Comparison of ENCODE assay signal across 10 mouse cellular contexts in the genomic region with DNA sequence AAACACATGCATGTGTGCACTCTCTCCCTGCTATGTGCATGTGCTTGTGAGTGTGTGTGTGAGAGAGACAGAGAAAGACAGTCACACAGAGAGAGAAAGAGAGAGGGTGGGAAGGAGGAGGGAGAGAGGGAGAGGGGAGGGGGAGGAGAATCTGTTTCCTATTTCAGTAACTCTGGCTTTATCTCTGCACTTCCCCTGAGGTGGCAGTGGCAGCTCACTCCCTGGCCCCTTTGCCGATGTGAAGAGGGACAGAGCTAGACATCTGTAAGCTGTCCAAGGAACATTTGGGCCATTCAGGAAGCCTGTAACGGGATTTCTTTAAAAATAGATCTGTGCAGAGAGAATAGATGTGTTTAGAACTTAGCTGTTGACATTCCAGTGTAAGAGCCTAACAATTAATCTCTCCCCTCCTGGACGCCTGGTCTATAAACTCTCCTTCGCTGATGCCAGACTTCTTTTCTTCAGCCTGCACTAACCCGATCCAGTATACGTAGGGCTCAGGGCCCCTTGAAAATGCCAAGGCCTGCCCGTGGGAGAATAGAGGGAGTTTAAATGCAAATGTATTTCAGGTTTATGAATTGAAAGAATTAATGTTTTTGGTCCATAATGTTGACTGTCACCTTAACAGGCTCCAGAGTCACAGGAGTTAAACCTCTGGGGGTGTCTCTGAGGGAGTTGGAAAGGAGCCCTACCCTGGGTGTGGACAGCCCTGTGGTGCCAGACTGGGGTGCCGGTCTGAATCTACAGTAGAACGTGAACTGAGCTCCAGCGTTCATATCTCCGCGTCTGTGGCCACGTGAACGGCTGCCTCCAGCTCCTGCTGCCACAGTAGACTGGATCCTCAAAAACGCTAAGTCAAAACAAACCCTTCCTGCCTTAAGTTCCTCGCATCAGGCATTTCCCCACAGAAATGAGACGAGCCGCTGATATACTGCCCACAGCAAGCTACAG.
DNase-seq lines count a peak whose midpoint lies in the region; ATAC-seq and TF ChIP-seq lines count a peak whose summit lies in the region.
"Had no signal": no experiment of that assay in that cellular context is flagged by ENCODE, and none has a peak within 500 bp of the region (broad histone marks: within the 10 kb centered on the region; RNA-seq: fewer than 3 reads in every experiment).

No protein-coding gene starts in this region.

- H3K27ac ChIP-seq in liver, embryonic 11.5 days (ENCODE audit: low read depth, low read length): no peak overlapping the region
- no peak overlapping the region for H3K27ac ChIP-seq in liver, embryonic 12.5 days
- H3K27ac ChIP-seq in heart, adult 2 months: peak overlapping the region; percentile 51
- no peak overlapping the region for H3K27ac ChIP-seq in limb, embryonic 13.5 days

- H3K4me3 ChIP-seq in liver, embryonic 11.5 days (ENCODE audit: low read depth, low read length): no peak overlapping the region
- no peak overlapping the region for H3K4me3 ChIP-seq in liver, embryonic 12.5 days
- H3K4me3 ChIP-seq in heart, adult 2 months: no peak overlapping the region
- H3K4me3 ChIP-seq in limb, embryonic 13.5 days: no peak overlapping the region
- H3K4me3 ChIP-seq: erythroblast, embryonic 14.5 days had no signal

- no peaks in the 10 kb centered on the region for H3K27me3 ChIP-seq in liver, embryonic 11.5 days (replicated peaks; ENCODE audit: control insufficient read depth, insufficient read depth, low read length)
- H3K27me3 ChIP-seq in liver, embryonic 12.5 days (replicated peaks): no peaks in the 10 kb centered on the region
- H3K27me3 ChIP-seq in heart, adult 2 months (ENCODE audit: control insufficient read depth, insufficient read depth, low read length): no peaks in the 10 kb centered on the region
- H3K27me3 ChIP-seq in limb, embryonic 13.5 days: no peaks in the 10 kb centered on the region

- H3K4me2 ChIP-seq in liver, embryonic 11.5 days: 0 out of 2 replicates have a peak overlapping the region, but pooled peaks have one; percentile 13
- no peak overlapping the region for H3K4me2 ChIP-seq in liver, embryonic 12.5 days
- no peak overlapping the region for H3K4me2 ChIP-seq in limb, embryonic 13.5 days (replicated peaks)

- WGBS in liver, embryonic 11.5 days: 43% methylated on average over 18 of the region's 18 CpGs
- 32% methylated on average over 18 of the region's 18 CpGs for WGBS in liver, embryonic 12.5 days (ENCODE audit: insufficient replicate concordance)
- 8% methylated on average over 18 of the region's 18 CpGs for WGBS in heart, adult 2 months
- 43% methylated on average over 18 of the region's 18 CpGs for WGBS in limb, embryonic 13.5 days

- no peaks in the 10 kb centered on the region for H3K9me3 ChIP-seq in liver, embryonic 11.5 days (ENCODE audit: control insufficient read depth, low read length)
- H3K9me3 ChIP-seq in liver, embryonic 12.5 days (replicated peaks): no peaks in the 10 kb centered on the region
- peaks cover 4% of the 10 kb centered on the region; the same call in 1 of the 2 replicates for H3K9me3 ChIP-seq in limb, embryonic 13.5 days

- H3K4me1 ChIP-seq in liver, embryonic 11.5 days (replicated peaks; ENCODE audit: control insufficient read depth, insufficient read depth, low read length): no peaks in the 10 kb centered on the region
- peaks cover 9% of the 10 kb centered on the region; the same call in 1 of the 2 replicates for H3K4me1 ChIP-seq in liver, embryonic 12.5 days
- H3K4me1 ChIP-seq in heart, adult 2 months (ENCODE audit: control insufficient read depth, insufficient read depth, low read length): peaks cover 3% of the 10 kb centered on the region
- H3K4me1 ChIP-seq in limb, embryonic 13.5 days: peaks cover 12% of the 10 kb centered on the region

- no peaks in the 10 kb centered on the region for H3K79me2 ChIP-seq in heart, adult 2 months (replicated peaks; ENCODE audit: control insufficient read depth, insufficient read depth, low read length)

- intact Hi-C loops in heart, adult 2 months (cut with DNase I): no loop called here

- no peak for ATAC-seq in liver, embryonic 11.5 days (replicated peaks; ENCODE audit: low FRiP score)
- no peak for ATAC-seq in liver, embryonic 12.5 days
- no peak for ATAC-seq in limb, embryonic 13.5 days (ENCODE audit: low FRiP score, low read depth)

- no peak for TF ChIP-seq POLR2A in heart, adult 2 months (IDR thresholded peaks at IDR 0.05; ENCODE audit: insufficient read depth, low read depth, low read length)

- H3K36me3 ChIP-seq in liver, embryonic 11.5 days (ENCODE audit: control insufficient read depth, insufficient read depth, low read length): no peaks in the 10 kb centered on the region
- no peaks in the 10 kb centered on the region for H3K36me3 ChIP-seq in liver, embryonic 12.5 days
- H3K36me3 ChIP-seq in heart, adult 2 months (ENCODE audit: control insufficient read depth, insufficient read depth, low read length): no peaks in the 10 kb centered on the region
- no peaks in the 10 kb centered on the region for H3K36me3 ChIP-seq in limb, embryonic 13.5 days

- no peak for TF ChIP-seq EP300 in heart, adult 2 months (IDR thresholded peaks at IDR 0.05; ENCODE audit: insufficient read depth, low read depth, low read length)

- no peak for TF ChIP-seq CTCF in heart, adult 2 months (IDR thresholded peaks at IDR 0.05)

- DNase-seq in adrenal gland, postnatal 10 days: peak; percentile 8
- DNase-seq in adrenal gland, adult 2 months: no peak
- peak; percentile 42 for DNase-seq in liver, embryonic 11.5 days (ENCODE audit: low spot score)
- DNase-seq in heart, adult 2 months: peak in 1 of 2 experiments; percentile 17
- DNase-seq in cerebellum, adult 11-12 months: no peak
- DNase-seq in urinary bladder, postnatal 10 days (ENCODE audit: low spot score): no peak
- DNase-seq: kidney, adult 8-10 months had no signal

- no peak overlapping the region; the same call in 1 of the 2 replicates for H3K9ac ChIP-seq in liver, embryonic 11.5 days (ENCODE audit: low read depth, low read length)
- H3K9ac ChIP-seq in liver, embryonic 12.5 days: no peak overlapping the region
- no peak overlapping the region; the same call in 1 of the 2 replicates for H3K9ac ChIP-seq in heart, adult 2 months (ENCODE audit: low read depth, low read length)
- H3K9ac ChIP-seq in limb, embryonic 13.5 days: 0 out of 2 replicates have a peak overlapping the region, but pooled peaks have one; percentile 5

Comparison
In these comparisons a context has a peak if more than half of its experiments do, and no peak if none do; other contexts are left out.
1. DNase-seq: peak in adrenal gland, postnatal 10 days (single experiment) and liver, embryonic 11.5 days (single experiment); none in adrenal gland, adult 2 months (single experiment), cerebellum, adult 11-12 months (single experiment) and urinary bladder, postnatal 10 days (single experiment).